Mouse (Mus musculus) embryo, embryonic 10.5 days (tissue): Measurements from ENCODE around the gene Mlf1.

ENCODE experiments used
- DNase-seq: peaks from one replicate; pipeline ENCODE4 v3.0.0-alpha.2; 2015; ENCODE audit warnings: low spot score

Mlf1 gene

GRCm38 (mm10) chr3:67447143-67447542 is 73.2 kb downstream of the Mlf1 start:
- no peak for DNase-seq
